Mouse (Mus musculus) liver, embryonic 14.5 days (tissue): ENCODE measurements around the gene Arsk. TPM values are rescaled to one million over a fixed set of nuclear protein-coding genes. Genes with fewer than 3 reads are reported as not detected.

Source experiments
- ATAC-seq: fragments of 200-750 bp; cut with Nextera tagmentation; 2 replicates; pipeline ENCODE4 v1.8.0; 2017; ENCODE audit warnings: moderate number of reproducible peaks, mild to moderate bottlenecking, moderate library complexity; ENCODE audit not compliant: insufficient read depth
- DNase-seq, 3 experiments: peaks; one replicate each; pipeline ENCODE4 v3.0.0-alpha.2; 2012 to 2013; ENCODE audit warnings: low read depth in 3 of 3, low spot score in 3 of 3
- H3K27ac ChIP-seq: fragments of 300-500 bp; sonication (generic); 2 replicates; pipeline ENCODE4 v1.5.1; 2014; ENCODE audit warnings: moderate library complexity, mild to moderate bottlenecking, control low read depth, inconsistent platforms
- H3K27me3 ChIP-seq: fragments of 300-500 bp; sonication (generic); 2 replicates; pipeline ENCODE4 v1.6.1; 2014; ENCODE audit warnings: mild to moderate bottlenecking, low read length, moderate library complexity; ENCODE audit not compliant: control insufficient read depth, insufficient read depth
- H3K36me3 ChIP-seq: fragments of 300-500 bp; sonication (generic); replicated peaks from 2 replicates; pipeline ENCODE4 v1.6.1; 2014; ENCODE audit warnings: low read depth; ENCODE audit not compliant: control insufficient read depth, insufficient read depth
- H3K4me1 ChIP-seq, 2 experiments: fragments of 200-500 bp in 1 of 2; fragments of 300-500 bp in 1 of 2; sonication (generic) in 1 of 2; replicated peaks; 2 replicates each; pipeline ENCODE4 v1.6.1; 2012 to 2014; ENCODE audit warnings: antibody characterized with exemption in 1 of 2, inconsistent platforms in 1 of 2, low read length in 1 of 2; ENCODE audit not compliant: control insufficient read depth in 2 of 2, insufficient read depth in 2 of 2
- H3K4me2 ChIP-seq: fragments of 300-500 bp; sonication (generic); 2 replicates; pipeline ENCODE4 v1.6.1; 2014; ENCODE audit warnings: low read depth, mild to moderate bottlenecking, control low read depth, moderate library complexity
- H3K4me3 ChIP-seq, 2 experiments: fragments of 200-500 bp in 1 of 2; fragments of 300-500 bp in 1 of 2; sonication (generic) in 1 of 2; 2 replicates each; pipeline ENCODE4 v1.5.1; 2012 to 2014; ENCODE audit warnings: low read depth in 2 of 2, low read length in 2 of 2, mild to moderate bottlenecking in 2 of 2, control low read depth in 1 of 2, inconsistent platforms in 1 of 2, moderate library complexity in 1 of 2; ENCODE audit not compliant: insufficient read depth in 1 of 2
- H3K9ac ChIP-seq: fragments of 300-500 bp; sonication (generic); replicated peaks from 2 replicates; pipeline ENCODE4 v1.6.1; 2014; ENCODE audit warnings: mild to moderate bottlenecking, control low read depth, moderate library complexity
- H3K9me3 ChIP-seq: fragments of 300-500 bp; sonication (generic); 2 replicates; pipeline ENCODE4 v1.6.1; 2016; ENCODE audit warnings: low read length, mixed read lengths; ENCODE audit not compliant: control insufficient read depth
- CTCF ChIP-seq: IDR thresholded peaks from 2 replicates; pipeline ENCODE4 v1.5.1; 2016; ENCODE audit warnings: antibody characterized with exemption, low read depth, control low read depth
- EP300 ChIP-seq: IDR thresholded peaks from 2 replicates; pipeline ENCODE4 v1.6.1; 2016; ENCODE audit warnings: antibody characterized with exemption, low read depth
- WGBS: fragments of 180-500 bp; shearing (Covaris S2); extraction: QIAGEN DNeasy Blood & Tissue Kit; methylation state at CpG from one replicate; pipeline ENCODE4 v1.1.7; 2014; ENCODE audit not compliant: insufficient replicate concordance; 5-methylcytosine and 5-hydroxymethylcytosine counted together
- polyA plus RNA-seq, 2 experiments: library from polyadenylated mRNA; depleted of rRNA in 1 of 2; stranded (reverse) in 1 of 2; unstranded in 1 of 2; fragments of >200 nt; fragmentation: Nextera tagmentation in 1 of 2; extraction: Ambion mirVana in 1 of 2; gene quantifications; 2 replicates each; pipeline versions ENCODE4 v1.2.1 to v1.2.3; 2012 to 2014

Arsk gene
- polyA plus RNA-seq (2012; rRNA removed) (1.2 and 1.5 TPM in 2 replicates), polyA plus RNA-seq (2014; fragmentation: Nextera tagmentation; extraction: Ambion mirVana) (2.6 and 3.0 TPM in 2 replicates)

DNA sequence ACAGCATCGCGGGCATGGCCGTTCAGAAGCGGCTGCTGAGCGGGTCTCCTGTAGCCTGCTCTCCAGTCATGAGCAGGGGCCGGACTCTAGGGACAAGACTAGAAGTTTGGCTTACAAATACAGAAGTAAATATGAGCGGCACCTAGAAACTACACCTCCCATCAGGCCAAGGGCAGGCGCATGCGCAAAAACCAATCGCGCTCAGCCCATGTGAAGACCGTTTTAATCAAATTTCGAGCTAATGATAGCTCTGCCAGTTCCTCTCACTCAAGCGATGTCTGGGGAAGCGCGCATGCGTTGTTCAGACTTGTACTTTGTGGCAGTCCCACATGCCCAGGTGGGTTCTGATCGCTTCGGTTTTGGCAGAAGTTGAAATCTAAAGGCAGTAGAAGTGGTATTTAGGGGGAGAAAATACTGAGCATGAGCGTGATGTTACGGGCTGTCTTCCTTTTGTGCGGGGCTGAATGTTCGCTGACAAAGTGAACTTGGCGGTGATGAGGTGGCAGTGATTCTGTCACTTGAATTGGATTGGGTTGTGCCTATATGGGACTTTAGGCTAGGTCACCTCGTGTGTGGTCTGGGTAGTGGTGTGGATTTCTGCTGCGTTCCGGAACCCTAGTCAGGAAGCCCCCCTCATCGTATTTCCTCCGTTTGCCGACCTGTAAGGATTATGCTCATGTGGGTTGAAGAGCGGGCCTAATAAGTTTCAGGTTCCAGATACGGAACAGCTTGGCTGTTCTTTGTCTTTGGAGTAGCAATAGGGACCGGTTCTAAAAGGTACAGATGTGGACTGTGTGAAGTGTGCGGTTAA, at the start of gene Arsk, which contains the start of gene Ttc37:
Arsk (minus strand) TSS at position 168 of the 811 bp plus-strand sequence.
Ttc37 (plus strand) TSS at position 242 of the 811 bp plus-strand sequence.
- ATAC-seq (peak; percentile 97), DNase-seq (peak; percentile 94 to 96 (median 95))
- no peaks in the 10 kb centered on the region; the same call in 1 of the 2 replicates for H3K27me3 ChIP-seq
- TF ChIP-seq EP300, result no peak
- no peak for TF ChIP-seq CTCF
- H3K4me2 ChIP-seq, result peak within 1 kb of the TSS; percentile 76
- H3K27ac ChIP-seq, result peak within 1 kb of the TSS; percentile 71
- no peaks in the 10 kb centered on the region; a peak in 1 of 4 replicates for H3K4me1 ChIP-seq
- no peaks in the 10 kb centered on the region for H3K9me3 ChIP-seq
- peak within 1 kb of the TSS; percentile 79 for H3K9ac ChIP-seq
- under 1% methylated on average over 34 of the region's 34 CpGs for WGBS
- no peaks in the 10 kb centered on the region for H3K36me3 ChIP-seq
- peak within 1 kb of the TSS; percentile 86 to 97 for H3K4me3 ChIP-seq

DNA sequence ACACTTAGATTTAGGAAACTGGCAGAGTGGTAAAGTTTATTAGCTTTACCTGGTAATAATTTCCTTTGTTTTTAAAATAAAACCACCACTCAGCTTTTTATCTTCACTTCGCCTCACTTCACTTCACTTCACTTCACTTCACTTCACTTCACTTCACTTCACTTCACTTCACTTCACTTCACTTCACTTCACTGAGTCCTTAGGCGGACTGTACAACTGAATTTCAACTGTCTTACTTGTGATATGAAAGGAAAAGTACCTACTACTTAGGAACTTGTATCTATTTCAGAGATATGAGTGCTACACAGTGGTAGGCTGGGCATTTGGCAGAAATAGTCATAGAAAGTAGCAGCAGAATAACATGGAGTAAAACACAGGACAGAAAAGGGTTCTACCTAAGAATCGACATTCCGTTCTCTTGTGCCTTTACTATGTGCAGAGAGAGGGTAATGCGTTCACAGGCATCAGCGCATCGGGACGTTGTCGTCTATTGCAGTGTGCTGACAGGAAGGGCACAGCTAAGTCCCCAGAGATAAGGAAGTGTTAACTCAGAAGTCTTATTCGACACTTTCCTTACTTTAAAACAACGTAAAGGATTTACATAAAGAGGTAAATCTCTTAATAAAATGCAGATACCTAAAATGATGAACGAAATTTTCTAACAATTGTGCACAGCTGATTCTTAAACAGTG, 42.8 kb upstream of the Arsk start:
- 71% methylated on average over 12 of the region's 12 CpGs for WGBS
- TF ChIP-seq EP300 (no peak), CTCF (no peak)
- no peaks in the 10 kb centered on the region for H3K27me3 ChIP-seq

DNA sequence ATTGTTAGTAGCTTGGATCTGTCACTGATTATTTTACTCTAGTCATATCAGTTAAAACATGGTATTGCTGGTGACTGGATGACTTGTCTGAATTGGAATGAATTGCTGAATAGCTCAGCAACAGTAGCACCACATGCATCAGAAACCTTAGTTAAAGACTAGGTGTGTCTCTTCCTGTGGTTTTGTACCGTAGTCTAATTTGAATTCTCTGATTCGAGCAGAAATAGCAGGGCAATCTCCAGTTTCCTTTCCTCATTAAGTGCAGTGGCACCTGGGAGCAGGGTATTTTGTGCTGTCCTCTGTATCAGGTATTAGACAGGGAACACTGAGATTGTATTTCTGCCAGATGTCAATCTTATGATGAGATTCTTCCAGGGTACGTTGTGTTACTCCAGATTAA, 40.4 kb upstream of the Arsk start:
- DNase-seq (no peak), ATAC-seq (no peak)
- Histone ChIP-seq H3K4me2 (no peak overlapping the region), H3K4me3 (no peak overlapping the region), H3K27me3 (no peaks in the 10 kb centered on the region), H3K36me3 (peaks cover 2% of the 10 kb centered on the region; the same call in 1 of the 2 replicates), H3K4me1 (no peaks in the 10 kb centered on the region), H3K9ac (no peak overlapping the region), H3K9me3 (no peaks in the 10 kb centered on the region), H3K27ac (no peak overlapping the region)
- TF ChIP-seq EP300 (no peak), CTCF (no peak)
- 50% methylated on average over 3 of the region's 3 CpGs for WGBS

More for the DNA sequence above, 42.8 kb upstream of the Arsk start:
- ATAC-seq (no peak), DNase-seq (no peak)
- Histone ChIP-seq H3K4me1 (no peaks in the 10 kb centered on the region), H3K9me3 (no peaks in the 10 kb centered on the region), H3K4me2 (no peak overlapping the region), H3K36me3 (peaks cover 2% of the 10 kb centered on the region; the same call in 1 of the 2 replicates), H3K27ac (no peak overlapping the region), H3K9ac (no peak overlapping the region), H3K4me3 (no peak overlapping the region)

DNA sequence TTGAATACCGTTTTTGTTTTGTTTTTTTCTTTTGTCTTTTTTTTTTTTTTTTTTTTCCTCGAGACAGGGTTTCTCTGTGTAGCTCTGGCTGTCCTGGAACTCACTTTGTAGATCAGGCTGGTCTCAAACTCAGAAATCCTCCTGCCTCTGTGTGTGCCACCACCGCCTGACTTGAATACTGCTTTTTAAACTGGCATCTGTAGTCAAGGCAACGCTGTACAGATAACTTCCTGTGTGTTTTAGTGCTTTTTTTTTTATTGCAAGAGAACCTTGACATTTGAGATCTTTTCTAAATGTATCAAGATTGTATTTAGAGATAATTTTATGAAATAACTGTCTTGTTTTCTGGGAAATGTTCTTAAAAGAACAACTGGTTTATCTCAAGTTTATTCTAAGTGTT, 34.0 kb upstream of the Arsk start:
- Histone ChIP-seq H3K27me3 (no peaks in the 10 kb centered on the region), H3K4me3 (no peak overlapping the region), H3K9ac (no peak overlapping the region), H3K4me1 (no peaks in the 10 kb centered on the region), H3K36me3 (peaks cover 7% of the 10 kb centered on the region), H3K9me3 (no peaks in the 10 kb centered on the region), H3K4me2 (no peak overlapping the region), H3K27ac (no peak overlapping the region)
- TF ChIP-seq CTCF (no peak), EP300 (no peak)
- DNase-seq (no peak), ATAC-seq (no peak)
- WGBS, result 75% methylated on average over 4 of the region's 4 CpGs

DNA sequence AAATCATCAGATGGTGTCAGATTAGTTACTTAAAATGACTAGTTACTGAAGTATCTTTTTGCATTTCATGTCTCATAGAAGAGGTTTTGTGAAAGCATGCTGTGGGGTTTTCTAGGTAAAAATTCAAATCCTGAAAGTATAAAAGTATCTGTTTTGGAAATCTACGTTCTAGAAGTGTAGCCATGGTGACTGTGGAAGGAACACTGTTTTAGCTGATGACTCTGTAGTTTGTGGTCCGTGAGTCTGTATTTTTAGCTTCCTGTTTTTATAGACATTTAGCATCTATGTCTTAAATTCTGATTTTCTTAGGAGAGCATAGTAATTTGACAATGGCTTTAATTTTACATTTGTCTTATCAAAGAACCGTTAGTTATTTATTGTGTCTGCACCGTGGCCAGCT, 30.3 kb upstream of the Arsk start:
- peaks cover 7% of the 10 kb centered on the region; the same call in 1 of the 2 replicates for H3K36me3 ChIP-seq
- no peak overlapping the region for H3K4me3 ChIP-seq
- 74% methylated on average over 4 of the region's 4 CpGs for WGBS

More for the DNA sequence above, 30.3 kb upstream of the Arsk start:
- no peaks in the 10 kb centered on the region for H3K9me3 ChIP-seq
- H3K9ac ChIP-seq, result no peak overlapping the region
- no peak for DNase-seq
- no peak for ATAC-seq
- TF ChIP-seq EP300, result no peak
- no peaks in the 10 kb centered on the region for H3K27me3 ChIP-seq
- H3K27ac ChIP-seq, result no peak overlapping the region
- no peak overlapping the region for H3K4me2 ChIP-seq
- no peaks in the 10 kb centered on the region for H3K4me1 ChIP-seq
